Mouse (Mus musculus): Measurements from ENCODE around the gene Kcnb1. TPM values are rescaled to one million over a fixed set of nuclear protein-coding genes. Genes with fewer than 3 reads are reported as not detected.

Kcnb1 gene
- polyA plus RNA-seq, 1 experiment from 2014 or later: 3.5 TPM

Other genes starting within 250 kb of the Kcnb1 start
- 103 and 107 TPM in 2 replicates for gene Stau1, start 193.9 kb downstream of the Kcnb1 start, polyA plus RNA-seq (2014; fragmentation: Nextera tagmentation; extraction: Ambion mirVana)
- gene Ddx27, start 175.0 kb downstream of the Kcnb1 start, polyA plus RNA-seq (2014; fragmentation: Nextera tagmentation; extraction: Ambion mirVana): 28.1 and 29.3 TPM in 2 replicates
- 8.7 and 9.8 TPM in 2 replicates for gene Znfx1, start 127.1 kb downstream of the Kcnb1 start, polyA plus RNA-seq (2014; fragmentation: Nextera tagmentation; extraction: Ambion mirVana)
- 3.8 and 4.9 TPM in 2 replicates for gene Ptgis, start 50.4 kb upstream of the Kcnb1 start, polyA plus RNA-seq (2014; fragmentation: Nextera tagmentation; extraction: Ambion mirVana)
- 24.7 and 33.3 TPM in 2 replicates for gene B4galt5, start 159.0 kb upstream of the Kcnb1 start, polyA plus RNA-seq (2014; fragmentation: Nextera tagmentation; extraction: Ambion mirVana)
- gene Slc9a8, start 231.6 kb upstream of the Kcnb1 start, polyA plus RNA-seq (2014; fragmentation: Nextera tagmentation; extraction: Ambion mirVana): 17.9 and 22.6 TPM in 2 replicates